Mouse (Mus musculus) subcutaneous adipose tissue, adult 2 months (tissue): ENCODE measurements around the gene 9430038I01Rik. TPM values are rescaled to one million over a fixed set of nuclear protein-coding genes. Genes with fewer than 3 reads are reported as not detected.

Experiments used
- polyA plus RNA-seq: library from polyadenylated mRNA; depleted of rRNA; stranded (reverse); fragments of >200 nt; gene quantifications from 2 replicates; pipeline ENCODE4 v1.2.3, GENCODE M21; 2012; ENCODE audit warnings: low replicate concordance; rRNA removed

9430038I01Rik gene
- polyA plus RNA-seq = 7.3 and 9.7 TPM in 2 replicates

DNA sequence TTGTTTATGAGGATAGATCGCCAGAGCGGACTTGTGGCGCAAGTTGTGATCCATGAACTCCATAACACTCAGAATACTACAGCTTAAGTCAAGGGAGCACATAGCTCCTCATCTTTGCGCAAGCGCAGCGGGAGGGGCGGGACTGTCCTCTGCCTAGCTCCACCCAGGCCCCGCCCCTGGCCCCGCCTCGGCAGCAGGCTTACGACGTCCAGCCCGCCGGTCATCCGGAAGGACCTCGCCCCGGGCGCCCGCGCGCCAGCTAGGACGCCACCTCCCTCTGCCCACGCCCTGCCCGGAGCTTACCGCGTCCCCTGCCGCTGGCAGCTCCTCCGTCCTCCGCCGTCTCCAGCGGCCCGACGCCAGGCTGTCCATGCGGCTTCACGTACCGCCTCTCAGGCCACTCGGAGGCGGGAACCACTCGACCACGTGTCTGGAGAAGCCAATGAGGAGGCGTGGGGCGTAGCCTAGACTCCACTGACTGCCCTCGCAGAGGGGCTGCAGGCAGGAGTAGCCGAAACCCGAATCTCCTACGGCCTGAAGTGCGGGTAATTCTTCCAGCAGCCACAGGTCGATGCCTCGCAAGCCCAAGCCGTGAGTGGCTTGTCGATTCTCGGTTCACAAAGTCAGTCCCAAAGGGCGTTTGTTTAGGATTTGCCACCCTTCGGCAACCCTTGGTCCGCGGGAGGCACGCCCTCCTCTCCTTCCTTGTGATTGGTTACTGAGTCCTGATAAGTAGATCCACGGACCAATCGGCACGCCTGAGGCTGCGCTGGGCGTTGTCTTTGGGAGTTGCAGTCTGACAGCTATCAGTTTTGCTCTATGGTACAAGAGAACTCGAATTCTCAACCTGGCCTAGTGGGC is at the start of gene 9430038I01Rik:
Gene 9430038I01Rik (minus strand): TSS at position 426 of the 861 bp plus-strand sequence.

DNA sequence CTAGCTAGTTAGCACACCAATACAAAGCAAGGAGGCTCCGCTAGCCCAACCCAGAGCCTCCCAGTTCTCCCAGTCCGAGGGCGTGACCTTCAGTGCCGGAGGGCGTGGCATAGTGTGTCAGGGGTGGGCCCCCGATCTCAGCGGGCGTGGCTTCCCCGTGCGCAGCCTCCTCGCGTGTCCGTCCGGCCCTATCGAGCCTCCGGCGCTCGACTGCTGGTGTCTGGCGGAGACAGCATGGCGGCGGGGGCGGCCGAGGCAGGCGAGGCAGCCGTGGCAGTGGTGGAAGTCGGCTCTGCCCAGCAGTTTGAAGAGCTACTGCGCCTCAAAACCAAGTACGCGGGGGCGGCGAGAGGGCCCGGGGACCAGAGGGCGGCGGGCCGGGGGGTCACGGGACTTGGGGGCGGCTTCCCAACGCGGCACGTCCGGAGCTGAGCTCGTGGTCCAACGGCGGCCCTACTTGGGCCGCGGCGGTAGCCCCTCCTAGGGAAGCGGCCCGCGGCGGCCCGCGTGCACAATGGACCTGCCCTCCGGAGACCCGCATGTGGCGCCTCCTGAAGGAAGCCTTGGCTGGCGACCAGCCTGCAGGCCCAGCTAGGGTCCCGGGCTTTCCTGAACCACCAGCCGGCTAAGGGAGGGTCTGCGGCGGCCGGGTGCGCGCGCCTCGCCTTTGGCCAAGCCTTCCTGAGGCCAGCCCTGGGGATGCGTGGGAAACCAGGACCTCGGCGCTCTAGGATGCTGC is 27.0 kb upstream of the 9430038I01Rik start, which contains the start of gene Glrx3:
Gene Glrx3 (plus strand): TSS at position 175 of the 739 bp plus-strand sequence.

Other genes with a start within 250 kb of the 9430038I01Rik start
- 10.3 and 24.0 TPM in 2 replicates for gene Ebf3, start 96.3 kb downstream of the 9430038I01Rik start, polyA plus RNA-seq
- gene Glrx3, start 26.9 kb upstream of the 9430038I01Rik start, polyA plus RNA-seq = 54.4 and 62.7 TPM in 2 replicates